Mouse (Mus musculus) MN1 (cell line): ENCODE data around the gene Eif3k.

ENCODE experiments used
- DNase-seq: peaks from one replicate; pipeline ENCODE4 v3.0.0-alpha.2; 2016; ENCODE audit warnings: low spot score

The Eif3k gene

DNA sequence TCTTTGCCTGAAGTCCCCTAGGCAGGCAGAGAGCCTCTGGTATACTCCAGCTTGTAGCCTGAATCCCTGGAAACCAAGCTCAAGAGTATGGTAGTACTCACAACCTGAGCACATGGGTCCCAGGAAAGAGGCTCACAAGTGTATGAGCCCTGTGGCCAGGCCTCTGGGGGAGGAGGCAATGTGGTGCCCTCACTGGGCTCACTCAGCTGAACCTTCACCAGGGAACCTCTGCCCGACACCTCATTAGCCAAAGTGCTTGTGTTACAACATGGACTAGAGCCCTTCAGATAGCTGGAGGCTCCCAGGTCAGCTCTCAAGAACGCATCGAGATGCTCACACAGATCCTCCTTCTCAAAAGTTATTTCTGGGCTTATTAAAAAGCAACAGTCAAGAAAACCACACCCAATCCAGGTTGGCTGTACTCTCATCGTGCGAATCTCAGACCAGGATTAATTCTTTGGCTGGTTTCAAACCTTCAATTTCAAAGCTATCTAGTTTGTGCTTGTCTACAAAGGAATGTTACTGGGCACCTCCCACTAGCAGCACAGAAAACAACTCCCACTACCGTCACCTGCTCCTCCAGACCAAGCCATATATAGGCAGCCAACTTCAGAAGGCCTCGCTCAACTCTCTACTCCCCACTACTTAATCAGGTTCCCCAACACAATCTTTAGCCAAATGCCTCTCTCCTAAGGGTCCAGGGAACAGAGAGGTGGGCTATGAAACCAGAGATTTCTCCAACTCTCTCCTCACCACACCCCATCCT, 42.1 kb downstream of the Eif3k start:
- DNase-seq: no peak

- DNase-seq: no peak
These were observed 43.0 kb downstream of the Eif3k start for GRCm38 (mm10) chr7:28938654-28939053.

- no peak for DNase-seq
These were observed 44.9 kb downstream of the Eif3k start for GRCm38 (mm10) chr7:28936787-28937186.

DNA sequence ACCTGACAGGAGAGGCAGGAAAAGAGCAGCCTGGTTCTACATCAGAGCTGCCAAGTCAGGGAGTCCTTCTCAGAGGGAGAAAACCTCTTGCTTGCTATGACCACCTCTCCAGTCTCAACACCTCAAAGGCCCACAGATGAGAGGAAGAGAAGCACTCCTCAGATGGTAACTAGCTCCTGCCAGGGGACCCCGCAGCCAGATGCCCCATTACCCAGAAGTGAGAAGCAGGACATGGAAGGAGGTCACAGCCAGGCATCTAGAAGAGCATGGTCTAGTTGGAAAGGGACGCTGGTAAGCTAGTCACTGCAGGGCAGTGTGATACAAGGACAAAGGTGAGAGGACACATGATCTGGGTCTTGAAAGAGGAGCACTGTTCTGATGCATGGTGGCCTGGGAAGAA, 47.8 kb downstream of the Eif3k start:
- DNase-seq: no peak

DNA sequence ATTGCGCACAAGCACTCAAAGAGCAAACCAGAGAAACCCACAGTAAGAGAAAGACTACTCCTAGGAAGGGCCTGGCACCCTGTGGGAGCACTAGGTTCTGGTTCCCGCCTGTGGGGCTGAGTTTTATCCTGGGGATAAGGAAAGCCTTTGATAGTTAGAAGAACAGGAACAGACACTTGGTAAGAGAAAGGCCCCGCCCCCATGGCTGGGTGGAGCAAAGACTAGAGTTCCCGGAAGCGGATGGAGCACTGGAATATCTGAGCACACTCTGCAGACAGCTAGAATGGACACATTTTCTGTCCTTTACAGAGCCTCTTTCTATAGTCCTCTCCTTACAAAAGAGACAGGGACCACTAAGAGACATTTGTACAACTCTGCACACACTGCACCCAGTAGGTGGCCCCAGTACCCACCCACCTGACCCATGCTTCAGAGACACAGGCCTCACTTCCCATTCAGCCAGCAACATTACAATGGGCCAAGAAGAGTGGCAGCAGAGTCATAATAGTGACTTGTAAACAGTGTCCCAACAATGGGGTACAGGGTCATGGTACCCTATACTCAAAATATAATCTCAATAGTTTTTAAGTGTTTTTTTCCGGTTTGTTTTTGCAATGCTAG, 49.1 kb downstream of the Eif3k start:
- no peak for DNase-seq

- no peak for DNase-seq
These were observed 50.0 kb downstream of the Eif3k start for GRCm38 (mm10) chr7:28931695-28932039.

- DNase-seq: peak; percentile 21
These were observed 50.5 kb downstream of the Eif3k start for GRCm38 (mm10) chr7:28931032-28931694.

DNA sequence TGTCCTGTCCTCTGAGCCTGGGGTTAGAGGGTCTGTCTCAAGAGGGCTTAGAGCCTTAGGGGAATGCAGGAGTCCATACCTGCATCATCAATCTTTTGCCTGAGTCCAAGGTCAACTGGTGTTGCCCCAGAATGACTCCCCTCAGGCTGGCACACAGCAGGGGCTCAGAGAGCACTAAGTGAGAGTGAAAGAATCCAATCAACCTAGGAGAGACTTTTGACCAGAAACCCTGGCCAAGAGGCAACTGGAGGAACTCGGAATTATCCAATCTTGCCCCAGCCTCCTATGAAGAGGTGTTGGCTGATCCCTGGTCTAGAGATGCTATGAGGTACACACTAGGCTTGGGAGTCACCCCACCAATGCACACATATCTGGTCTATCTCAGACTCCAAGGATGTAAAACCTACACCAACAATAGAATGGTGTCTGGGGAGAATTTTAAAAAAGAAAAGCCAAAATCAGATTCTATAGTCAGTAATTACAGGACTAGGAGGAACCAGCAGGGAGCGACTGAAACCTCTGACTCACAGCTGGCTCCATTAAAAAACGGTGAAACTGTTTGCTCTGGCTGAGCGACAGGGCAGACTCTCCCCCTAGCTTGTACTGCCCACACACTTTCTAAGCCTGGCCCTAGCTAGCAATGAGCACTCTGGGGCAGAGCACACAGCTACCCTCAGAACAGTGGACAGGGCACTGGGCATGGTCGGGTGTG, 51.2 kb downstream of the Eif3k start:
- DNase-seq: peak; percentile 32

DNA sequence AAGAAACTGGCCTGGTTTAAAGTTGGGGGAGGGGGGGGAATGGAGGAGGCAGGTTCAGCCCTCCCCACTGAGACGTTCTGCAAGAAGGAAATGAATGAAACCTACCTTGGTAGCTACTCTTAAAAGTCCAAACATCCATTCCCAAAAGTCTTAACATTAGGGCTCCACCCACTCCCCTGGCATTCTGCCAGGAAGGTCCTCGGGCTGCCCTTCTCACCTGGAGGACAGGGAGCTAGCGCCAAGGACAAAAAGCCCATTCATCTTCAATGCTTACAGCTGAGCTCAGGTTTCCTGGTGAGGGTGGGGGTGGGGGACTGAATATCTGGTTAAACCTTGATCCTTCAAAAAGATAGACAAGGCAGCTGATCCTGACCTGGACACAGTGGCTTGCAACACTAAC, 52.3 kb downstream of the Eif3k start:
- DNase-seq: no peak

- no peak for DNase-seq
These were observed 55.5 kb downstream of the Eif3k start for GRCm38 (mm10) chr7:28926172-28926571.

GRCm38 (mm10) chr7:28925317-28925716, 56.3 kb downstream of the Eif3k start:
- no peak for DNase-seq

DNA sequence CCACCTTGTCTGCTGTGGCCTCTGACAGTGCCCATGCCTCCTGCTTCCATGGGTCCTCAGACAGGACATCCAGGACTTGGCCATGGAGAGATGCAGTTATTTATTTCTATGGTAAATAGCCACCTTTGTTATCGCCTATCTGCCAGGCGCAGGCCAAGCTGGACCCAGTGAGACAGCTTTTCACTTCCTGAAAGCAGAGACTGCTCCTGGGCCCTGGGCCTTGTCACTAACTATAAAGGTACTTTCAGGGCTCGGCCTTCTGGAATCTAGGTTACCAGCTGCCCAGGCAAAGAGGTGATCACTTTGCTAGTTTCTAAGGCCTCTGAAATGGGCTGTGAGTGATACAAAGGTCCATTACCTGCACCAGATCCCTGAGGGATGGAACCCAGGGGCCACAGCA, 56.9 kb downstream of the Eif3k start:
- no peak for DNase-seq

DNA sequence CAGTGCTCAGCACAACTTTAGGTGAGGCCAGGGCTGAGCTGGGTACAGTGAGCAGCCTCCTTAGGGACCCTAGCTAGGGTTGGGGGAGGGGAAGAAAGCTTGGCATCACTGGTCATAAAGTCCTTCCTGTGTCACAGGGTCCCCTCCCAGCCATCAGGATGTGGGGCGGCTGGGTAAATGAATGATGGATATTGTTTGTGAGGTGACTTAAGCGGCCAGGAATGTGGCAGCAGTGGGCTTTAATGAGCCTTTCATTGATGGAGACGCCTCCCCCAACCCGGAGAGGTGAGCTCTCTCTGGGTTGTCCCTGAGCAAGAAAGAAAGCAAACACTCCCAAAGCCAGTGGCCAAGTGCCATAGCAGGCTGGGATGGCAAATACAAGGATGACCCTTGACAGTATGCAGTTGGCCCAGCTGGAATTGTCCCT, 57.8 kb downstream of the Eif3k start:
- no peak for DNase-seq

DNA sequence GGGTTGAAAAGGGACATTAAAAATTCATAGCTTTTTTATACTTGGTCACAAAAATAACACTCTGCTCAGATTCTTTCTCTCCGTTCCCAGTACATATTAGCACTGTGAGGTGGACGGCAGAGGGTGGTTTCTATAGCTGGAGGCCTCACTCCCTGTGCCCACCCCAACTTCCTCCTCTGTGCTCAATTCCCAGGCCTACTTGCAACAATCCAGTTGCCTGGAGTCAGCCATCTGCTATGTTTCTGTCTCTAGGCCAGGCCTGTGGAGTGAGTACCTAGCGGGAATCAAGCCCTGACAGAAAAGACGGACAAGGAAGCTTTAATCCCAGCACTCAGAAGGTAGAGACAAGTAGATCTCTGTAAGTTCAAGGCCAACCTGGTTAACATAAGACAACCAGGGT, 59.1 kb downstream of the Eif3k start:
- DNase-seq: no peak

DNA sequence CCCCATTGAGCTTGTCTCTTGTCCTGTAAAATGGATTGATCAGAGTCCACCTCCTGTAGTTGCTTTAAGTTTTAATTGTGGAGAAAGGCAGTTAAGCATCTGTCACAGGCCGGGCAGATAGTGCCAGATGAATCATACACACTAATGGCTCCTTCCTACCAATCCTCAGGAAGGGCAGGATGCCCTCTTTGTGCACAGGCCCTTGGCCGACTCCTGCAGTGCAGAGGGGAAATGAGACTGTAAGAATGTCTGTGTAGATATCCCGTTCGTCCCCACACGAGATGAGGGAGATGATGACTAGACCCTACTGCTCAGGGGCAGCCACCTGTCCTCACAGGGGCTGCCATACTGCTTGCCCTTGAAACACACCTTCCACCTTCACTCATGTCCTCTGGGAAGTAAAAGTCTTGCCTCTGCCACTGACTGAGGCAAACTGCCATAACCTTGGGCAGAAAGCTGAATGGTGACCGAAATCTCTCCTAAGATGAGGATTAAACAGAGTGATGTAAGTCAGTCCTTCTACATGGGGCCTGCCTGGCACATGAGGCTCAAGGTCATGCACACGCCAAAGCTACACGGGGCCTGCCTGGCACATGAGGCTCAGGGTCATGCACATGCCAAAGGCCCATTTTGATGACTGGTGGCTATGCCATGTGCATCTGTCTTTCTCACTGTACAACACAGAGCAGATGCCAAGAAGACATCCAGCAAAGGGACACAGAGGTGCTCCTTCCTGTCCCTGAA, 59.8 kb downstream of the Eif3k start:
- DNase-seq: peak; percentile 17
